Mouse (Mus musculus): ENCODE results near the gene Otub1. TPM values are rescaled to one million over a fixed set of nuclear protein-coding genes. Genes with fewer than 3 reads are reported as not detected.

The Otub1 gene
- polyA plus RNA-seq, 1 experiment, result 260 TPM

DNA sequence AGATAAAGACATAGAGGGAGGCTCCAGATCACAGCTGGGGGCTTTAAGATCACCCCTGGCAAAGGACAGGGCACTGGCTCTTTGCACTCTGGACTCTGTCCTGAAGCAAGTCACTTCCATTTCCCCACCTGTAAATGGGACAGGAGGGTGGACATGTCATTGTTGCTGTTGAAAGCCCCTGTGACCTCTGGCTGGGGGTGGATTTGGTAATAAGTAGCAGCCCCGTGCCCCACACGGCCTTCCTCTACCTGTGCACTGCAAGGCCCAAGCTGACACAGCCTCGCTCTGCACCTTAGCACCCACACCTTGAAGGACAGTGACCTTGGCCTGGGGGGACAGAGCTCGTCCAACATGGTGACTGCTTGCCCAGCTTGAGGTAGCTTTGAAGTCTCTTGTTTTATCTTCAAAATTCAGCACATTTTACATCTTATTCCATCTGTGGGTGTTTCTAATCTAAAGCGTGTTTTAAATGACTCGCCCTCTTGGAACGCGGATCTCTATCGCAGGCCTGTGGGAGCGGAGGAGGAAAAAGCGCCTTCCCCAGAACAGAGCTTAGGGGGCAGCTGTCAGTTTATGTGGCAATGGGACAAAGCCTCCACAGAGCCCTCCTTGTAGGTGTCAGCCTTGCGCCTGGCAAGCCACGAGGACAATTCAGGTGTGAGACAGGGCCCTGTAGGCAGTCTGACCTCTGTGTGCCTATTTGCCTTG is 28.2 kb downstream of the Otub1 start:
- DNase-seq (ENCODE audit: extremely low spot score in 1 of 2, low spot score in 1 of 2), result no peak

GRCm38 (mm10) chr19:7176041-7176696 is 29.9 kb downstream of the Otub1 start:
- no peak for DNase-seq (ENCODE audit: extremely low spot score in 1 of 2, low spot score in 1 of 2)

DNA sequence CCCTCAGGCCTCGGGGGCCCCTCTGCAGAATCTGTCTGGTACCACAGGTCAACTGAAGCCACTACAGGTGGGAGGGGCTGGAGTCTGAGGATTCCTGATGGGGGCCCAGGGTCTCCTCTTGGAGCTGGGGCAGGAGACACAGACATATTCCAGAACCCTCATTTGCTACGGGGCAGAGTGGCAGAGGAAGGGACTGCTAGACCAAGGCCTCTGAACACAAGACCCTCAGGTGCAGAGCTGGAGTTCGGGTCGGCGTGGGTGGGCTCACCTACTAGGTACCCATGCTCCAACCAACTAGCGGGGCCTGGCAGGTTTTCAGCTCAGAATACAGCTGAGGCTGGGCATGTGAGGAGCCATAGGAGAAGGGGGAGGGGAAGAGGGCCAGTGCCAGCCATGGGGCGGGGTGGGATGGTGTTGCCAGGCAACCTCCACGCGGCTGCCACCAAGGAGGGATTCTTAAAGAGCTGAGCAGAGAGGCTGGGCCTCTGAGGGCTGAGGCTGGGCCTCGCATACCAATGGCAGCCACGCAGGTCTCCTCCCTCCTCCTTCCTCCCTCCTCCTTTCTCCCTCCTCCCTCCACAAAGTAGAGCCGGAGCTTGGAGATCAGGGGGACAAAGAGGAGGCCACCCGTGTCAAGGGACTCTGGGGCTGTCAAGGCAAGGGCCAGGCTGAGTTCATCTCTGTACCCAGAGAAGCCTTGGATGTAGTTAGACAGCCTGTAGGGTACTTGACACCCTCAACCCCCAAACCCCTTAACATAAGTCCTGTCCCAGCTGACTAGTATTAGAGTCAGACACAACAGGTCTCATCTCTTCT is 33.9 kb downstream of the Otub1 start:
- peak; percentile 64 to 78 for DNase-seq (ENCODE audit: extremely low spot score in 1 of 2, low spot score in 1 of 2)

DNA sequence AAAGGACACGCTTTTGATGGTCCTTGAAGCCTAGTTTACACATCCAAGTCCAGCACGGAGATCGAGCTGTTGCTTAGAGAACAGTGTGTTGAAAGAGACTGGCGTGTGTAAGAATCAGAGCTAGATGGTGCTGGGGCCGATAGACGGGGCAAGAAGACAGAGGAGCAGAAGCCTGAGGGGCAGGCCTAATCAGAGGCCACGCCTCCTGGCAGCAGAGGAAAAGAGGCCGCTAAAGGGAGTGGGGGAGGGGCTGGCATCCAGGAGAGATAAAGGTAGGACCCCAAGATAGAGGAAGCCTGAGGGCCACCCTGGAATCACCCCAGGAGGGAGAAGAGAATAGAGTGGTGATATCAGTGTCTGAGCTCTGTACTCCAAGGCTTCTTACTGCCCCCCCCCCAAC is 34.7 kb downstream of the Otub1 start:
- no peak for DNase-seq (ENCODE audit: extremely low spot score in 1 of 2, low spot score in 1 of 2)

DNA sequence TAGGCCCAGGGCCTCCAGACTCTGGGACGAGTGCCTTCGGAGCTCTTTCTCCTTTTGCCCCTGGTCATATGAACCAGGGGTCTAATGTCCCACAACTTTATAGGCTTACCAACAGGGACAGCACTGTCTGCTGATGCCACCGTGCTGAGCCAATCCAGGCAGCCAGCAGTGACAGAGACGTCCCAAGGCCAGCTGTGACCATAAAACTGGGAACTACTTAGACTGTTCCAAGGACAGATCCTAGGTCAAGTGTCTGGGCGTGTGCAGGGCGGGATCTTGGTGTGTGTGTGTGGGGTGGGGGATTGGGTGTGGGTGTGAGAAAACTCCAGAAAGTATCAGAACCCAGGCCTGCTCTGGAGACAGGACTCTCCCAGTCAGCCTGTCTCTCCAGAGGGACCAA is 35.2 kb downstream of the Otub1 start:
- DNase-seq (ENCODE audit: extremely low spot score in 1 of 2, low spot score in 1 of 2), result no peak

DNA sequence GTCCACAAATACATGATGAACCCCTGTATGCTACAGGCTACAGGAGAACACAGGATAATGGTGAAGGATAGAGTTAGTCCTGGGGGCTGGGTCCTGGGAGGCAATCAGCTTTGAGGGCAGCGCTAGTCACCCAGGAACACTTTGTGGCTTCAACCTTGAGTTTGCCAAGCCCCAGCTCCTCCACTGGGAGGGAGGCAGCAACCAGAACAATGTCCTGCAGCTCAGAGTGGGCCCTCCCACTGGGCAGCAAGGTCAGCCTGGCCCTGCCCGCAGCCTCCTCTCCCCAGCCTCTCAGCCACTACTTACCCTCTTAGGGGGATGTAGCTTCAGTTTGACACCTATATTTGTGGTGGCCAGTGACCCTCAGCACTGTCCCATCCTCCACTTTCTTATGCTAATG is 37.7 kb downstream of the Otub1 start:
- no peak for DNase-seq (ENCODE audit: extremely low spot score in 1 of 2, low spot score in 1 of 2)

DNA sequence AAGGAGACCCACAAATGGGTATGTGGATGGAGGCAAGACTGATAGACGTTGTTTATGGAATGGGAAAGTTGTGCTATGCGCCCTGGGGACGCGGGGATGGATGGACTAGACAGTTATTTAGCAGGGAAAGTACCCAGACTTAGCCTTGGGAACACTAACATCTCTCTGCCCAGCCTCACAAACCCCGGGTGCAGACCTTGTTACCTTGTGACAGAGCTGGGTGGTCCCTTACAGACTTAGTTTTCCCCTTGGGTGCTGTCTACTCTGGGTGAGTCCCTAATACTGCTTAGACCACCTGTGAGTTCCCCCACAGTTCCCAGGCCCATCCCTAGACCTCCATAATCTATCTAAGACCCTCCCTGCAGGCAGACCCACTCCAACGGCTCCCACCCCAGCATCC is 39.3 kb downstream of the Otub1 start:
- no peak for DNase-seq (ENCODE audit: extremely low spot score in 1 of 2, low spot score in 1 of 2)

- no peak for DNase-seq (ENCODE audit: extremely low spot score in 1 of 2, low spot score in 1 of 2)
These were observed 39.9 kb downstream of the Otub1 start for GRCm38 (mm10) chr19:7166200-7166711.

- no peak for DNase-seq (ENCODE audit: extremely low spot score in 1 of 2, low spot score in 1 of 2)
These were observed 40.5 kb downstream of the Otub1 start for GRCm38 (mm10) chr19:7165509-7166199.

- peak in 1 of 2 experiments; percentile 63 for DNase-seq (ENCODE audit: extremely low spot score in 1 of 2, low spot score in 1 of 2)
These were observed 41.2 kb downstream of the Otub1 start for GRCm38 (mm10) chr19:7164820-7165323.

DNA sequence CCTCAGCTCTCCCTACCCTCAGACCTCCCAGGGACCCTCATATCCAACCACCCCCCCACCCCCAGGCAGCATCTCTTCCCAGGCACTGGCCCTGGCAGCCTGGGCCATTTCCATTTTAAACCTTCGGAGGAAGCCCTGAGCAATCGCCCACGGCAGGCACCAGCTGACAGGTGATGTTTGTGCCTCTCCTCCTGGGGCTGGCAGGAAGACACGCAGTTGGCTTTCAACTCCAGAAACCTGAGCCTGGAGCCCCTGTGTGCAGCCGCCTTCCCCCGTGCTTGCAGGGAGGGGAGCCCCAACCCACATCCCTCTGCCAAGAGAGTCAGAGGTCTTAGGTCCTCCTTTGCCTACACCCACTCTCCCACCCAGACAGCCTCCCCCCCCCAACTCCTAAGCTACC is 41.9 kb downstream of the Otub1 start:
- DNase-seq (ENCODE audit: extremely low spot score in 1 of 2, low spot score in 1 of 2), result peak in 1 of 2 experiments; percentile 62

DNA sequence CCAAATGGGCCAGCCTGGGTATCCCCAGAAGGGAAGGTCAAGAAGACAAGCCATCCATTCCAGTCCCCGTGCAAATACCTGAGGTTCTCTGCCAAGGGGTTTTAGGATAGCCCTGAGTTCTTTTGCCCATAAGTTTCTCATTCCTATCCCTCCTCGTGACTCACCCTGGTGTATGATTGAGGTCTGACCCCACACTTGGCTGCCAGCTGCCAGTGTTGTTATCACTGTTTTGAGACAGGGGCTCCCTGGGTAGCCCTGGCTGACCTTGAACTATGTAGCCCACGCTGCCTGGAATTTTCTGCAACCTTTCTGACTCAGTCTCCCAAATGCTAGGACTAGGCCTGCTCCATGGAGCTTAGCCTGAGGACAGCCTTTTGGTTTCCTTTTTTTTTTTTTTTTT is 45.1 kb downstream of the Otub1 start:
- no peak for DNase-seq (ENCODE audit: extremely low spot score in 1 of 2, low spot score in 1 of 2)

DNA sequence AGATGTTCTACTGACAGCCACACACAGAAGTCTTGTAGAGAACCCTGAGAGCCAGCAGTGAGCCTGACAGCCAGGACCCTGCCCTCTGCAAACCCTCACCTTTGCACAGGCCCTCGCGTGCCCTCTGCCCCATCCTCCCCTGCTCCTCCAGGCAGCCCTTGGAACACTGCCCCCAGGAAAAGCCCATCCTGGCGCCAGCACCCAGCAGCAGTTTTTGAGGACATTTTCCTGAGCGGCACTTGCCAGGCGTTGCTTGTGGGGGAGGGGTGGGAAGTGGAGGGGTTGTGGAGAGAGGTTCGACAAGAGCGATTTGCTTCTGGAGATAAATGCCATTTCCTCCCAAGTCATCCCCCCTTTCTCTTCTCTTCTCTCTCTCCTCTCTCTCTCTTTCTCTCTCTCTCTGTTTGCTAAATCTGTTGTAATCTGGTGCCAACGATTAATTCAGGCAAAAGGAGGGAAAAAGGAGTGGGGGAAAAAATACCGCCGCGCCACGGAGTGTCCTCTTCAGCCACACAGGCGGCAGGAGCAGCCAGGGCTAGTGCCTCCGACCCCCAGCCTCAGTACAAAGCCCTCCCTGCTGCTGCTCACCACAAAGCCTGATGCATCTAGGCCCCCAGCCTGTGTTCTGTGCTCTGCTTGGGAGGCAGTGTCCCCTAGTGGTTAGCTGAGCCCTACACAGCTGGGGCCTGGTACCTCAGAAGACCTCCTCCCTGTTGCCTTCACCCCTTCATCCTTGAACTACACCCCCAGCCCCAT is 45.8 kb downstream of the Otub1 start:
- peak in 1 of 2 experiments; percentile 62 for DNase-seq (ENCODE audit: extremely low spot score in 1 of 2, low spot score in 1 of 2)

DNA sequence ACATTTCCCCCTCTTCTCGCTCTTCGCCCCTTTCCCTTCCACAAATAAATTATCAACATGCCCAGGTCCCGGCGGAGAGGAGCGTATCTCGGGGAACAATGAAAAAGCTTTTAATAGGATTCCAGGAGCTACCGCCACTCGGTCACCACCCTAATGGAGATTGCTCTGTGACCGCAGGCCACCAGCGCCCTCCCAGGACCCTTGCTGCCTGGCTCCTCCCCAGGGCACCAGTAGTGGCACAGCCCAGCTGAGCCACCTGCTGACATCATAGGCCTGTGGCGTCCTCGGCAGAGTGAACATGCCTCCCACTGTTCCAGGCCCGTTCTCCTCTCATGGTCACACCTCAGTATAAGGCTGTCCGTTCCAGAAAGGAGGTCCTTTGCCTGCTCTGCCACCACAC is 48.4 kb downstream of the Otub1 start:
- DNase-seq (ENCODE audit: extremely low spot score in 1 of 2, low spot score in 1 of 2), result no peak

- DNase-seq (ENCODE audit: extremely low spot score in 1 of 2, low spot score in 1 of 2), result no peak
These were observed 50.9 kb downstream of the Otub1 start for GRCm38 (mm10) chr19:7155196-7155595.

DNA sequence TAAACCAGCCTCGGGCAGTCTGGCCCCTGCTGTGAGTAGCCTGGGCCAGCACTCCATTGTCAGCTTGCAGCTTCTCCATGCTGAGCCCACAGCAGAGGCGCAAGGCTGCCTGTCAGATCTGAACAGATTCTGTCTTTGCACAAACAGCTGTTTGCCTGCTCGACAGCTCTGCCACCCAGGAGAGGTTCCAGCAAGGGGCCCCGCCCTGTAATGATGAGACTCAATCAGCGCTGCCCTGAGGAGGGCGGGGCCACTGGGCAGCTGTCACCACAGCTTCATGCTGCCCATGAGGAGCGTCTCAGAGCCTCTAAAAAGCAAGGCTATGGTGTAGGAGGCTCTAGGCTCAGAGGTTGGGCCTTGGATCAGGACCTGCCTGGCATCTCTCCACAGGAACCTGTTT is 52.9 kb downstream of the Otub1 start:
- DNase-seq (ENCODE audit: extremely low spot score in 1 of 2, low spot score in 1 of 2), result no peak

- no peak for DNase-seq (ENCODE audit: extremely low spot score in 1 of 2, low spot score in 1 of 2)
These were observed 54.0 kb downstream of the Otub1 start for GRCm38 (mm10) chr19:7151927-7152653.

DNA sequence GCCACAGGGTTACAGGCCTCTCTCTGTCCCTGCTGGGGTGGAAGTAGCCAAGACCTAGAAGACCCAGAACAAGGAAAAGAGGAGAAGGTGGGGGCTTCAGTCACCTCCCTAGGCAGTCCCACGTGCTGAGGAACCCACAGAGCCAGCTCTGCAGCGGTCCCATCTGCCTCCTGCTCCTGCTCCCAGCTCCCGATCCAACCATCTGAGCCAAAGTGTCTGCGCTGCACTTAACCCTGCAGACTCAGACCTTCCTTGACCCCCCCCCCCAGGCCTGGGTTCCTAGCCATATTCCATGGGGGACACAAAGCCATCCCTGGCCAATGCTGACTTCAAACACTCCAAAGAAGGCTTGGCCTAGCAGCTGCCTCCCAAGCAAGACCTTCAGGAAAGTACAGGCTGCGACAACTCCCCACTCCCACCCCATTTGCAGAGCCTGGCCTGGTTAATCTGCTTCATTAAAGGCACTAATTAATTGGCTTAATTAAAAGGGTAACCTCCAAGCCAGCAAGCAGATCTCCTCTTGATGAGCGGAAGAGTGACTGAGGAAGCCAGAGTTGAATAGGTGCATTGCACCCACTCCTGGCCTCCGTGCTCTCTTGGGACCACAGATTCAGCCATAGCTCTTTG is 54.7 kb downstream of the Otub1 start:
- no peak for DNase-seq (ENCODE audit: extremely low spot score in 1 of 2, low spot score in 1 of 2)
